Mouse (Mus musculus) layer of hippocampus, postnatal 36 days (tissue): ENCODE results near the gene Snrnp25. TPM values are rescaled to one million over a fixed set of nuclear protein-coding genes. Genes with fewer than 3 reads are reported as not detected.
A peak's percentile ranks its signal among the peaks of the same experiment; 100 is the strongest.

Source experiments
- DNase-seq, 2 experiments: peaks; one replicate each; pipeline ENCODE4 v3.0.0; 2022
- total RNA-seq, 2 experiments: library from RNA; stranded (reverse); gene quantifications; 2 replicates each; pipeline ENCODE4 v1.2.3; 2021

The Snrnp25 gene
- 10 to 100 TPM; 18.0 to 19.0 TPM for total RNA-seq

- DNase-seq, result peak; percentile 91 to 94
Observed at GRCm38 (mm10) chr11:32205058-32205873, at the start of gene Snrnp25. Snrnp25 (plus strand) TSS chr11:32205415.

- no peak for DNase-seq
Observed at GRCm38 (mm10) chr11:32156854-32157630, 48.2 kb upstream of the Snrnp25 start.

DNA sequence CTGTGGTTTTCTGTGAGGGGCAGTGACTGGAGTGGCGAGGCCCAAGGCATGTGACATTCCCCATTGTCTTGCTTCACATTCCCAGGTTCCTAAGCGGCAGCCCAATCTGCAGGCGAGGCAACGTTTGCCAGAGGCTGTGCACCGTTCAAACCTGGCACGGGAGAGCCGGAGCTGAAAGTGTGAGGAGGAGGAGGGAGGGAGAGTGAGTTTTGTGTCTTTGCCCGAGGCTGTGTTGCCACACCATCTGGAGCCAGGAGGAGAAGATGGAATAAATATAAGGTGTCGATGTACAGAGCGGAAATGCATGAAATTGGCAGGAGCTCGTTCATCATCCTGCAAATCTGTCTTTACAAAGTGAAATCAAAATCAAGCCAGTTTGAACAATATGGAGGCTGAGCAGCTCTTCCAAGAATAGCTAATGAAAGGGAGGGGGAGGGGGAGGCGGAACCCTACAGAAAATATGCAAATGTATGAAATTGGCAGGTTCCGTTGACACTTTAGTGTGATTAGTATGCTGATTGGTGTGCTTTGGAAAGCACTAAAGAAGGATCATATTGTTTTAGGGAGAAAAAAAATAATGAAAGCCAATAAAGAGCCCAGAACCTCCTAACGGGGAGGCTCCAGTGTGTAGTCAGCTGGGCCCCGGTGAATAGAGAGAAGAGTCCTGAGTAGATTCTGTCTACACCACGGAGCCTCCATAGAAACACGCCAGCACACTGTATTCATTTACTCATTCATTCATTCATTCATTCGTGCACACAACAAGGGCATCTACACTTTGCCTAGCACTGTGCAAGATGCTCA, 47.2 kb upstream of the Snrnp25 start:
- peak; percentile 67 to 76 for DNase-seq

DNA sequence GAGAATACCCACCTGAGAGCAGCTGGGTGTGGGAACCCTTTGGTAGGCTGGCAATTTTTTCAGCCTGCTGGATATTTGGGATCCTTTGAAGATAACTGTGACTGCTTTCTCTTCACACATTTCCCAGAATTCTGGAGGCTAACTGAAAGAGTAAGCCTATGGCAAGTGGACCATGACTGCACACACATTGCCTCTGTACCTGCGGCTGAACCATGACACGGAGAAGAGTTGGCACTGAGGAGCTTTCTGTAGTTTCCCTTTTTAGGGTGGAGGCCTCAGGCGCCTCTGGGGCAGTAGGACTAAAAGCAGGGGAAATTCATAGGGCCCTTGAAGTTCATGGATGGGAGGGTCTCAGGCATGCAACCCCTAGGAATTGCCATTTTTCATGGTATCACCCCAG, 46.0 kb upstream of the Snrnp25 start:
- DNase-seq, result no peak

DNA sequence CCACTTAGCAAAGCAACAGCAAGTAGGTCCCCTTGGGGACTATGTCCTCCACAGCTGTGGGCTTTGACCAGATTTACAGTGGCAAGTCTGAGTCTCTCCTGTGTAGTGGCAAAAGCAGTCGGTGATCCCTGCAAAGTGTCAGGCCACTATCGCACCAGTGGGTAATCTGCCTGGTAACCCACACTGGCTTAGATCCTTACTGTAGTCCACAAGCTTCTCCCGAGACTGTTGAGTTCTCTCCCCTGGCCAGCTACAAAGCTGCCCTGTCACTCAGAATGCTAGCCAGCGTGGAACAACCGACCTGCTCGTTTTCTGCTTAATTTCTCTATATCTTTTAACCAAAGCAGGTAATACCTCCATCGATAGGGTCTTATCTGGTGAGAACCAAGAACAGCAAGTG, 44.9 kb upstream of the Snrnp25 start:
- no peak for DNase-seq

DNA sequence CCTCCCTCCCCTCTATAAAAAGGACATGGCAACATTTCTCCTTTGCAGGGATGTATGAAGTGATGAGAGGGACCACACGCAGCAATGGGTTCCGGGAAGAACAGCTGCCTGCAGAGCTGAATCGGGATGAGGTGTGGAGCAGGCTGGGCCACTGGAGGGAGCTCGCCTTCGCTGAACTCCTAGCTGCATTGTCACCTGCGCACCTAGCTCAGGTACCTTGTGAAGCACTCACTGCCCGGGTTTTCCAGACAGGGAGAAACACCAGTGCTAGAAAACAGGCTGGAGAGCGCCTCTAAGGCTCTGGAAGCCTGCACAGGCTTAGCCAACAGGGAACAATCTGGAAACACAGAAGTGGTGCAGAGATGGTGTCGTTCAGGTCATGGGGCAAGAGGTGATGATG, 43.7 kb upstream of the Snrnp25 start:
- DNase-seq, result no peak

- peak; percentile 87 for DNase-seq
Observed at GRCm38 (mm10) chr11:32161922-32162804, 43.1 kb upstream of the Snrnp25 start.

DNA sequence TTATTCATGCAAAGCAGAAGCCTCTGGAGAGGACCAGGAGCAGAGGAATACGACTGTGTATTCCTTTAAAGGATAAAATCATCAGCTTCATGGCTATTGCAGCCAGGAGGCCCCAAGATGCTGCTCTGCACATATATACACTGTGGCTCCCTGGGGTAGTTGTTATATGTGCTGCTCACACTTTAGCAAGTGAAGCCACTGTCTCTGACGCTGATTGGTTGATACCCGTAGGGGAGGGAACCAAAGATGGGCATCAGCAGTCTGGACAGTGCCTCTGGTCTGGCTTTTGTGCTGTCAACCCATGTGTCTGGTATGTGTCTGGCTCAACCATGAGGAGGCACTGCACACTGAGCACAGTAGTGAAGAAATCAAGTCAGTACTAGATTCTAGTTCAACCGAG, 38.5 kb upstream of the Snrnp25 start:
- no peak for DNase-seq

DNA sequence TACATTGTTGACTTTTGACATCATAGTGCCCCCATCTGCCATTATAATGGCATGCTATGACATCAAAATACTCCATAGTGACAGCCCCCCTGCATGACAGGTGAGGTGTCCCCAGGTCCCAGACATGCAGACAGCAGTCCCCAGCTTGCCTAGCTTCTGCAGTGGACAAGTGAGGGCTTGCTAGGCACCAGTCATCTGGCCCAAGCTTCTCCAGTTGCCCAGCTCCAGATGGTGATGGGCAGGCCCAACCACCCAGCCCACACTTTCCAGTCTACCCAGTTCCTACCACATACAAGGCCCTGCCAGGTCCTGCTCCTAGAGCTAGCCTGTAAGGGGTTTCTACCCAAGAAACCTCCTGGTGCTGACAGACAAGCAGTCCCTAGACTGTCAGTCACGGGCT, 26.7 kb upstream of the Snrnp25 start:
- DNase-seq, result no peak

DNA sequence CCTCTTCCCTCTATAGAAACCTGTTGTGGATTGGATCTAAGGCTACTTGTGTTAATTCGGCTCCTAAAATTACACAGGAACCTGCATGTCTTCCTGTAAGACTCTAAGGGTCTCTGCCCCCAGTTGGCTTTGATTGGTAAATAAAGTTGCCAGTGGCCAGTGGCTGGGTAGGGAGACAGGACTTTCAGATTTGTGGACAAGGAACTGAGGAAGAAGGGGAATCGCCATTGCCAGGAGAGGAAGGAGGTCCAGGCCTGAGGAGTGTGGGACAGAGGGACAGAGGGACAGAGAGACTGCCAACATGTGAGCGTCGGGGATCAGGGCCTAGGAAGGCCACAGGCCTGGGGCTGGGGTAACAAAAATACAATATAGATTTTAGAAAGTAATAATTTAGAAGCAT, 24.0 kb upstream of the Snrnp25 start:
- DNase-seq, result no peak

DNA sequence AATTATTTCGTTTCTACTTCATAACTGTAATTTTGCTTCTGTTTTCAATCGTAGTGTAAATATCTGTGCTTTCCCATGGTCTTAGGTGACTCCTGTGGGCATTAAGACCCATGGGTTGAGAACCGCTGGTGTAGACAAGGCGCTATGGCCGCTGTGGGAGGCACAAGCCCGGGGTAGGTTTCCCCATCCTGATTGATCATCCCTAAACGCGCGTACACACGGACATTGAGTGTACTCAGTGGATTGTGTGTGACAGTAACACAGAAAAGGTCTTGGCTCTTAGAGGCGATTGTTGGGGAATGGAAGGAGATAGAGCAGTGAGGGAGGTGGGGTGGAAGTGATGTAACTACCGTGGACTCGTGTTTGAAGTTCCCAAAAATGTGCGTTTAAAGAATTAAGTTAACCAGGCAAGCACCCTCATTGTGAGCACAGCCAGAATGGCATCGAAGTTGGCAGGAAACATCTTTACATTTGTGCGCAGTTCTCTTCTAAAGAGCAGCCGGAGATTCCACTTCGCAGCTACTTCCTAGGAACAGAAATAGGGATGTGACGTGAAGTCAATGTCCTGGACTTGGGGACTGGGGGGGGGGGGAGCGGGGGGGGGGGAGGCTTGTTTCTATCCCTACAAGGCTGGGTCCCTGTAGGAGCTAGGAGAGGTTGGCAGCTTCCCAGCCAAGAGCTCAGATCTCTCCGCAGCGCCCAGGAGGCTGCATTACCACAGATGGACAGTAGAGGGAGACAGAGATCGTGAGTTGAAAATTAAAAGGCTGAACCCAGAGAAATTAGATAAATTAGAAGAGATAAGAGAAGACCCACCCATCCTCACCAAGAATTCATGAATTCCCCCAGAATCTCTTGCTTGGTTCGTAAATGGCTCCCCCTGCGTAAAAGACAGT, 23.0 kb upstream of the Snrnp25 start:
- DNase-seq, result peak; percentile 81 to 88

DNA sequence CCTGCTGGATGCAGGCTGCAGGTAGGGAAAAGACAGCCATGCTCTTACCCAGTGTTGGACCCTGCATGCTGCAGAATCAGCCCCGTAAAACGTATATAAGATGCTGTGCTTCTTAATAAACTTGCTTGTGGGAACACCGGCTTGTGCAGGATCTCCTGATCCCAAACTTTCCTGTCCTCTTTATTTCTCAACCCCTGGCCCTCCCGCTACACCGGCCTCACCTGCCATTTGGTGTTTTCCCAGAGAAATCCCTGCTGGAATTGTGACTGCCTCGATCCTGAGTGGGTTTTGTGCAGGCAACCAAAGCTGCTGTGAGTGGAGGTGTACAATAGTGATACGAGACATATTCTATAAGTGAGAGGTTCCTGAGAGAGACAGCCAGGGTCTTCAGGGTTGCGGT, 20.7 kb upstream of the Snrnp25 start:
- DNase-seq, result no peak

DNA sequence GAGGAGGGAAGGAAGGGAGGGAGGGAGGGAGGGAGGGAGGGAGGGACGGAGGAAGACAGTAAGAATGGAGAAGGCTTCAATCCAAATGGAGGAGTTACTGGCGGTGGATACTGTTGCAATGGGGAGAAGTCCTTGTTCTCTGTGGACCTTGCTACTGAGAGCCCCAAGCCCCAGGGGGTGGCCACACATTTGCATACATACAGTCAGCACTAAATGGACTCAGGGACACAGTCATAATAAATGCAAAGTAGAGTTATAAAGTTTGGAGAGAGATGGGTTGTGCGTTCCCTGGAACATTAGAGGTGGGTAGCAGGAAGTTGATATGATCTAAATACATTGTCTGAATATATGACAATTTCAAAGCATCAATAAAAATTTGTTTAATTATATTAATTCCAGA, 19.2 kb upstream of the Snrnp25 start:
- no peak for DNase-seq

DNA sequence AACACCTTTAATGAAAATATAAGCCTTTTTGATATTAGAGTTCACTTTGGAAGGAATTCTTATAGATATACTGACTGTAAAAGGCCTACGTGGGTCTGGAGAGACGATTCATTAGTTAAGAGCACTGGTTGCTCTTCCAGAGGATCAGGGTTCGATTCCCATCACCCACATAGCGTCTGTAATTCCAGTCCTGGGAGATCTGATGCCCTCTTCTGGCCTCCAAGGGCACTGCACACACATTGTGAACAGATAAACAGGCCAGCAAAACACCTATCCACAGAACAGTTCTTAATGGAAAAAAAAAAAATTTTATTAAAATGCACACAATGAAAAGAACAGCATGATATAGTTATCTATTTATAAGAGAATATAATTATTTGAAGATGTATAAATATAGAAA, 18.0 kb upstream of the Snrnp25 start:
- no peak for DNase-seq

GRCm38 (mm10) chr11:32188881-32189280, 16.3 kb upstream of the Snrnp25 start:
- no peak for DNase-seq

DNA sequence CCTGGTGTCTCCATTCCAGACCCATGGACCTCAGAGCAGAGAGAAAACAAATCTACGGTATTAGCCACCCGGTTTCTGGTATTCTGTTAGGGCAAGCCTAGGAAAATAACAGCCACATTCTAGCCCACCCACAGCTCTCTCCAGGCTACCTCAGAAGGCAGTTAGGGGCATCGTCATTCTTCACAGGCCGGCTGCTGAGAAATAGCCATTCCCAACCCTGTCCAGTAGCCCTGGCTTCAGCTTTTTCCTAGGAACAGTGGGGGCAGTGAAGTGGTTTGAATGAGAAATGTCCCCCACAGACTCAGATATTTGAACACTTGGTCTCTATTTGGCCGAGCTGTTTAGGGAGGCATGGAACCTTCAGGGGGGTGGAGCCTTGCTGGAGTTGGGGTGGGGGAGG, 15.8 kb upstream of the Snrnp25 start:
- DNase-seq, result no peak

GRCm38 (mm10) chr11:32190119-32190518, 15.1 kb upstream of the Snrnp25 start:
- no peak for DNase-seq

DNA sequence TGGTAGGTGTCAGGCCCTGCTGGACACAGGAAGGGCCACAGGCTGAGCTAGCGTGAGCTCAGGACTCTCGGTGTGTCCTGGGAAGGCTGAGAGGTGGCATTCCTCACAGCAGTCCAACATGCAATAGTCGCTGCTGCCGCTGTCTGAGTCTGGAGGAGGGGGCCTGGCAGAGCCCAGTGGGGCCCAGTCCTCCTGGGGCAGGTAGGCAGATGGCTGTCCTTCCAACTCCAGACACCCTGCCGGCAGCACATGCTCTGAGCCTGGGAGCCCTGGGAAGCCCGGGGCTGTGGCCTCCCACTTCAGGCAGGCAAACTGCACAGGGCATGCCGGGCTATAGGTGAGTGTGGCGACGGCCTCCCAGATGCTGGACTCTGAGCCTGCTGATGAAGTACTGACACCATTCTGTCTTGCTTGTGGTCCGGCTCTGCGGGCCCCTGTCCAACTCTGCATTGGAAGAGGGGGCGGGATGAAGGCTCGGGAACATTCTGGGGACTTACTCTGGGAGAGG, 14.6 kb upstream of the Snrnp25 start:
- no peak for DNase-seq

- no peak for DNase-seq
Observed at GRCm38 (mm10) chr11:32193156-32193555, 12.1 kb upstream of the Snrnp25 start.

DNA sequence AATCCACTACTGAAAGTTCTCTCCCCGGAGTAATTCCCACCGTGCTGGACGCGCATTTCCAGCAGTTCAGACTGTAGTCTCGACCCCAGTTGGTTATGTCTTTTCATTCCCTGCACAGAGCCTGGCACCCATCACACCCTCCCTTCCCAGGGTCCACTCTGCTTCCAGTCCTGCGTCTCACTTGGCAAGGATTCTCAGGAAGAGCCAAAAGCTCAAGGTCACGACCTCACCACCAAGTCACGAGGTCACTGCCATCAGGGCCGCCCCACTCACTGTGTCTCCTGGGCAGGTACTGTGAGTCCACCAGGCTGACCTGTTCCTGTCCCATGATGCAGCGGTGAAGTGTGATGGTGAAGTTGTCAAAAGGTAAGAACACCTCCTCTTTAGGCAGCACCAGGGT, 11.1 kb upstream of the Snrnp25 start:
- no peak for DNase-seq

DNA sequence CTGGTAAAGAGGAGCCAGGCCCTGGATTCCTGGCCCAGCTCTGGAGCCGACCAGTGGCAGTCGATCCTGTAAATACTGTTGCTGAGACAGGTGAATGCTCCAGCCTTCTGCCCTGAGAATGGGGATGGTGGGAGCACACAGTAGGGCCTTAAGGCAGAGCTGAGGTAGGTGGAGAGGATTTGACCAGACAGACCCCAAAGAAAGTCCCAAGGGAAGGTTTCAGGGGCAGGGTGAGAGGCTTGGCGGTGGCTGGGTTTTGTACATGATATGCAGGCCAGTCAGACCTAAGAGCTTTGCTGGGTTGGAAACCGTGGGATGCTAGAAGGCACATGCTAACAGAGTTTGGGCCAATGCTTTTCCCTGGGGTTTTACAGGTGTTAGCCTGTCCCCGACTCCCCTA, 10.6 kb upstream of the Snrnp25 start:
- no peak for DNase-seq
